Mouse (Mus musculus) embryonic facial prominence, embryonic 14.5 days (tissue): ENCODE measurements around the gene Osgin1. TPM values are rescaled to one million over a fixed set of nuclear protein-coding genes. Genes with fewer than 3 reads are reported as not detected.
A peak's percentile ranks its signal among the peaks of the same experiment; 100 is the strongest.

ENCODE experiments used
- ATAC-seq: fragments of 200-750 bp; cut with Nextera tagmentation; 2 replicates; pipeline ENCODE4 v1.8.0; 2017; ENCODE audit warnings: low read depth, moderate number of reproducible peaks, moderate TSS enrichment
- DNase-seq: peaks from one replicate; pipeline ENCODE4 v3.0.0-alpha.2; 2015; ENCODE audit warnings: low spot score
- H3K27ac ChIP-seq: fragments of 300-500 bp; sonication (generic); replicated peaks from 2 replicates; pipeline ENCODE4 v1.5.1; 2014; ENCODE audit warnings: low read depth, mild to moderate bottlenecking, low read length, moderate library complexity
- H3K27me3 ChIP-seq: fragments of 300-500 bp; sonication (generic); replicated peaks from 2 replicates; pipeline ENCODE4 v1.6.1; 2014; ENCODE audit warnings: low read length; ENCODE audit not compliant: control insufficient read depth, insufficient read depth
- H3K36me3 ChIP-seq: fragments of 300-500 bp; sonication (generic); 2 replicates; pipeline ENCODE4 v1.6.1; 2014; ENCODE audit warnings: low read length, mixed read lengths; ENCODE audit not compliant: control insufficient read depth, insufficient read depth
- H3K4me1 ChIP-seq: fragments of 300-500 bp; sonication (generic); 2 replicates; pipeline ENCODE4 v1.6.1; 2014; ENCODE audit warnings: antibody characterized with exemption, low read length; ENCODE audit not compliant: control insufficient read depth, insufficient read depth
- H3K4me2 ChIP-seq: fragments of 300-500 bp; sonication (generic); 2 replicates; pipeline ENCODE4 v1.6.1; 2014; ENCODE audit warnings: low read depth, mild to moderate bottlenecking, low read length, moderate library complexity, mixed read lengths
- H3K4me3 ChIP-seq: fragments of 300-500 bp; sonication (generic); 2 replicates; pipeline ENCODE4 v1.5.1; 2014; ENCODE audit warnings: low read depth, mild to moderate bottlenecking, low read length
- H3K9ac ChIP-seq: fragments of 300-500 bp; sonication (generic); 2 replicates; pipeline ENCODE4 v1.6.1; 2014; ENCODE audit warnings: low read depth, mild to moderate bottlenecking, low read length, moderate library complexity, mixed read lengths
- H3K9me3 ChIP-seq: fragments of 300-500 bp; sonication (generic); 2 replicates; pipeline ENCODE4 v1.6.1; 2016; ENCODE audit warnings: low read length; ENCODE audit not compliant: control insufficient read depth
- WGBS: fragments of 180-500 bp; shearing (Covaris S2); extraction: QIAGEN DNeasy Blood & Tissue Kit; methylation state at CpG from one replicate; pipeline ENCODE4 v1.1.7; 2014; 5-methylcytosine and 5-hydroxymethylcytosine counted together
- polyA plus RNA-seq: library from polyadenylated mRNA; unstranded; fragments of >200 nt; fragmentation: Nextera tagmentation; extraction: Ambion mirVana; gene quantifications from 2 replicates; pipeline ENCODE4 v1.2.1, GENCODE M21; 2014

Gene Osgin1
- 1.7 and 2.1 TPM in 2 replicates for polyA plus RNA-seq

- Histone ChIP-seq H3K9ac (no peak within 1 kb of the TSS), H3K4me2 (no peak within 1 kb of the TSS), H3K27ac (no peak within 1 kb of the TSS), H3K36me3 (no peaks in the 10 kb centered on the region), H3K27me3 (no peaks in the 10 kb centered on the region), H3K4me1 (peaks cover 1% of the 10 kb centered on the region; the same call in 1 of the 2 replicates), H3K9me3 (no peaks in the 10 kb centered on the region), H3K4me3 (no peak within 1 kb of the TSS)
- 92% methylated on average over 13 of the region's 13 CpGs for WGBS
- DNase-seq (no peak), ATAC-seq (no peak)
These were observed at the start of gene Osgin1 for GRCm38 (mm10) chr8:119433582-119434174. Osgin1 (plus strand) TSS chr8:119434124.

- no peaks in the 10 kb centered on the region for H3K4me1 ChIP-seq
- no peak overlapping the region for H3K9ac ChIP-seq
- 21% methylated on average over 10 of the region's 10 CpGs for WGBS
- H3K9me3 ChIP-seq = no peaks in the 10 kb centered on the region
- H3K4me2 ChIP-seq = no peak overlapping the region
- no peak overlapping the region for H3K4me3 ChIP-seq
- H3K27me3 ChIP-seq = no peaks in the 10 kb centered on the region
- no peak overlapping the region for H3K27ac ChIP-seq
- 0 out of 2 replicates have a peak, but pooled peaks have one; percentile 18 for ATAC-seq
- DNase-seq = peak; percentile 83
- no peaks in the 10 kb centered on the region for H3K36me3 ChIP-seq
These were observed 49.4 kb upstream of the Osgin1 start for GRCm38 (mm10) chr8:119384478-119384877.

- H3K9me3 ChIP-seq = no peaks in the 10 kb centered on the region
- no peaks in the 10 kb centered on the region for H3K4me1 ChIP-seq
- no peaks in the 10 kb centered on the region for H3K36me3 ChIP-seq
- no peak overlapping the region for H3K9ac ChIP-seq
- ATAC-seq (no peak), DNase-seq (no peak)
- H3K27ac ChIP-seq = no peak overlapping the region
- no peaks in the 10 kb centered on the region for H3K27me3 ChIP-seq
- no peak overlapping the region for H3K4me2 ChIP-seq
- WGBS = 68% methylated on average over 6 of the region's 6 CpGs
- no peak overlapping the region for H3K4me3 ChIP-seq
These were observed 48.1 kb upstream of the Osgin1 start for GRCm38 (mm10) chr8:119385854-119386253.

GRCm38 (mm10) chr8:119386988-119387387 is 46.9 kb upstream of the Osgin1 start:
- Histone ChIP-seq H3K27ac (no peak overlapping the region), H3K9me3 (no peaks in the 10 kb centered on the region), H3K27me3 (no peaks in the 10 kb centered on the region), H3K9ac (no peak overlapping the region), H3K4me1 (no peaks in the 10 kb centered on the region), H3K36me3 (no peaks in the 10 kb centered on the region), H3K4me3 (no peak overlapping the region), H3K4me2 (no peak overlapping the region)
- DNase-seq (no peak), ATAC-seq (no peak)
- WGBS = 83% methylated on average over 6 of the region's 6 CpGs

GRCm38 (mm10) chr8:119394097-119394496 is 39.8 kb upstream of the Osgin1 start:
- Histone ChIP-seq H3K27me3 (no peaks in the 10 kb centered on the region), H3K4me3 (peak overlapping the region; percentile 81), H3K27ac (no peak overlapping the region), H3K36me3 (0 out of 2 replicates have a peak, but pooled peaks cover 6% of the 10 kb centered on the region), H3K4me1 (no peaks in the 10 kb centered on the region), H3K4me2 (peak overlapping the region; percentile 99), H3K9me3 (no peaks in the 10 kb centered on the region), H3K9ac (peak overlapping the region; percentile 90)
- ATAC-seq = no peak
- no peak for DNase-seq
- WGBS = 79% methylated on average over 9 of the region's 9 CpGs

- ATAC-seq (peak; percentile 96), DNase-seq (peak; percentile 95)
- WGBS = 5% methylated on average over 21 of the region's 44 CpGs
- Histone ChIP-seq H3K36me3 (0 out of 2 replicates have a peak, but pooled peaks cover 6% of the 10 kb centered on the region), H3K4me2 (peak within 1 kb of the TSS; percentile 99), H3K9me3 (no peaks in the 10 kb centered on the region), H3K27ac (peak within 1 kb of the TSS; percentile 81), H3K4me1 (no peaks in the 10 kb centered on the region), H3K4me3 (peak within 1 kb of the TSS; percentile 81), H3K9ac (peak within 1 kb of the TSS; percentile 90), H3K27me3 (no peaks in the 10 kb centered on the region)
These were observed 39.3 kb upstream of the Osgin1 start, which contains the start of gene Mlycd for GRCm38 (mm10) chr8:119394524-119395026. Mlycd (plus strand) TSS chr8:119394878.

GRCm38 (mm10) chr8:119395072-119395950 is 38.6 kb upstream of the Osgin1 start:
- Histone ChIP-seq H3K4me3 (peak overlapping the region; percentile 81), H3K9me3 (no peaks in the 10 kb centered on the region), H3K9ac (peak overlapping the region; percentile 90), H3K36me3 (0 out of 2 replicates have a peak, but pooled peaks cover 6% of the 10 kb centered on the region), H3K4me1 (no peaks in the 10 kb centered on the region), H3K4me2 (peak overlapping the region; percentile 99), H3K27me3 (no peaks in the 10 kb centered on the region), H3K27ac (peak overlapping the region; percentile 81)
- peak; percentile 34 for DNase-seq
- WGBS = 35% methylated on average over 13 of the region's 83 CpGs
- peak; percentile 44 for ATAC-seq

- 86% methylated on average over 9 of the region's 9 CpGs for WGBS
- Histone ChIP-seq H3K4me3 (no peak overlapping the region), H3K4me1 (no peaks in the 10 kb centered on the region), H3K9me3 (no peaks in the 10 kb centered on the region), H3K4me2 (no peak overlapping the region), H3K9ac (no peak overlapping the region), H3K36me3 (peaks cover 17% of the 10 kb centered on the region; the same call in 1 of the 2 replicates), H3K27ac (no peak overlapping the region), H3K27me3 (no peaks in the 10 kb centered on the region)
- ATAC-seq = no peak
- DNase-seq = no peak
These were observed 35.4 kb upstream of the Osgin1 start for GRCm38 (mm10) chr8:119398558-119398957.
